Mouse (Mus musculus) liver, embryonic 11.5 days (tissue): Measurements from ENCODE around the gene Rapsn. TPM values are rescaled to one million over a fixed set of nuclear protein-coding genes. Genes with fewer than 3 reads are reported as not detected.

Experiments
- ATAC-seq: fragments of 200-750 bp; cut with Nextera tagmentation; replicated peaks from 2 replicates; pipeline ENCODE4 v1.8.0; 2017; ENCODE audit warnings: moderate number of reproducible peaks, mild to moderate bottlenecking, moderate TSS enrichment, moderate library complexity; ENCODE audit not compliant: low FRiP score
- DNase-seq: peaks from one replicate; pipeline ENCODE4 v3.0.0-alpha.2; 2017; ENCODE audit warnings: low spot score
- H3K27ac ChIP-seq: fragments of 300-500 bp; sonication (generic); 2 replicates; pipeline ENCODE4 v1.5.1; 2014; ENCODE audit warnings: mild to moderate bottlenecking, low read depth, low read length, control low read depth
- H3K27me3 ChIP-seq: fragments of 300-500 bp; sonication (generic); replicated peaks from 2 replicates; pipeline ENCODE4 v1.6.1; 2014; ENCODE audit warnings: low read length, mixed read lengths; ENCODE audit not compliant: control insufficient read depth, insufficient read depth
- H3K36me3 ChIP-seq: fragments of 300-500 bp; sonication (generic); 2 replicates; pipeline ENCODE4 v1.6.1; 2014; ENCODE audit warnings: mild to moderate bottlenecking, low read length, moderate library complexity, mixed read lengths; ENCODE audit not compliant: control insufficient read depth, insufficient read depth
- H3K4me1 ChIP-seq: fragments of 300-500 bp; sonication (generic); replicated peaks from 2 replicates; pipeline ENCODE4 v1.6.1; 2014; ENCODE audit warnings: low read length, mixed read lengths; ENCODE audit not compliant: control insufficient read depth, insufficient read depth
- H3K4me2 ChIP-seq: fragments of 300-500 bp; sonication (generic); 2 replicates; pipeline ENCODE4 v1.6.1; 2014; ENCODE audit warnings: mild to moderate bottlenecking, control low read depth, moderate library complexity
- H3K4me3 ChIP-seq: fragments of 300-500 bp; sonication (generic); 2 replicates; pipeline ENCODE4 v1.5.1; 2014; ENCODE audit warnings: low read depth, low read length, control low read depth
- H3K9ac ChIP-seq: fragments of 300-500 bp; sonication (generic); 2 replicates; pipeline ENCODE4 v1.6.1; 2014; ENCODE audit warnings: low read depth, low read length, control low read depth
- H3K9me3 ChIP-seq: fragments of 300-500 bp; sonication (generic); 2 replicates; pipeline ENCODE4 v1.6.1; 2016; ENCODE audit warnings: low read length, inconsistent platforms, mixed read lengths; ENCODE audit not compliant: control insufficient read depth
- WGBS: fragments of 180-500 bp; shearing (Covaris S2); extraction: QIAGEN DNeasy Blood & Tissue Kit; methylation state at CpG from one replicate; pipeline ENCODE4 v1.1.7; 2014; 5-methylcytosine and 5-hydroxymethylcytosine counted together
- polyA plus RNA-seq: library from polyadenylated mRNA; unstranded; fragments of >200 nt; fragmentation: Nextera tagmentation; extraction: Ambion mirVana; gene quantifications from 2 replicates; pipeline ENCODE4 v1.2.1, GENCODE M21; 2014

The Rapsn gene
- polyA plus RNA-seq, 1 experiment from 2014 or later, result 1.4 TPM

DNA sequence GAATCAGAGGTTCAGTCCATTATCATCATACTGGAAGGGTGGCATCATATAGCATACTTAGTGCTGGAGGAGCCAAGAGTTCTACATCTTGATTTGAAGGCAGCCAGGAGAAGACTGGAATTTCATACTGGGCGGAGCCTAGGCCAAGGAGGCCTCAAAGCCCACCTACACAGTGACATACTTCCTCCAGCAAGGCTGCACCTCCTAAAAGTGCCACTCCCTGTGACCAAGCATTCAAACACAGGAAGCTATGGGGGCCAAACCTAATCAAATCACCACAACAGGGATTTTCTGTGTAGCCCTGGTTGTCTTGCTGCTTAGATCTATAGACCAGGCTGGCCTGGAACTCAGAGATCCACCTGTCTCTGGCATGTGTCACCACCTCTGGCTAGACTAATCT is 11.5 kb upstream of the Rapsn start:
- no peak overlapping the region for H3K4me3 ChIP-seq
- peaks cover 13% of the 10 kb centered on the region for H3K36me3 ChIP-seq
- no peaks in the 10 kb centered on the region for H3K27me3 ChIP-seq
- H3K27ac ChIP-seq, result no peak overlapping the region
- ATAC-seq (no peak), DNase-seq (no peak)
- 78% methylated on average over 1 of the region's 1 CpGs for WGBS
- H3K9ac ChIP-seq, result no peak overlapping the region
- no peak overlapping the region for H3K4me2 ChIP-seq
- peaks cover 13% of the 10 kb centered on the region for H3K4me1 ChIP-seq
- no peaks in the 10 kb centered on the region for H3K9me3 ChIP-seq

DNA sequence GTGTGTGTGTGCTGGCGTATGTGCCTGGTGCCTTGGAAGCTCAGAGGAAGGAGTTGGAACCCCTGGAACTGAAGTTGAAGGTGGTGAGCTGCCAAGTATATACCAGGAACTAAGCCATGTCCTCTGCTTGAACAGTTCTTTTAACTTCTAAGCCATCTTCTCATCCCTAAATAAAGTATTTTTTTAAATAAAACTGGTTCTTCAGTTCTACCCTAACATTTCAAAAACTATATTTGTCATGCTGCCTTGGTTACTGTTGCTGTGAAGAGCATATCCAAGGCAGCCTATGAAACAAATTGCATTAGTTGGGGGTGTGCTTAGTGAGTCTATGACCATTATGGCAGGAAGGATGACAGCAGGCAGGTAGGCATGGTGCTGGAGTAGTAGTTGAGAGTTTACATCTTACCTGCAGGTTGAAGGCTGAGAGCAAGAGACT is 10.3 kb upstream of the Rapsn start:
- H3K36me3 ChIP-seq, result peaks cover 7% of the 10 kb centered on the region
- H3K4me2 ChIP-seq, result peak overlapping the region; percentile 59
- H3K9ac ChIP-seq, result peak overlapping the region; percentile 38; the same call in 1 of the 2 replicates

DNA sequence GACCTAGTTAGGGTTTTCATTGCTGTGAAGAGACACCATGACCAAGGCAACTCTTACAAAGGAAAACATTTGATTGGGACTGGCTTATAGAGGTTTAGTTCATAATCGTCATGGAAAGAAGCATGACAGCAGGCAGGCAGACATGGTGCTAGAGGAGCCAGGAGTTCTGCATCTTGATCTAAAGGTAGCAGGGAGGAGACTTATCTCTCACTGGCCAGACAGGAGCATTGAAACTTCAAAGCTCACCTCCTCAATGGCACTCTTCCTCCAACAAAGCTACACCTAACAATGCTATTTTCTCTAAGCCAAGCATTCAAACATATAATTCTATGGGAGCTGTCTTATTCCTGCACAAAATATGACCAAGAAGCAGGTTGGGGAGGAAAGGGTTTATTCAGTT is 8.9 kb upstream of the Rapsn start:
- ATAC-seq, result peak; percentile 77
- no peak for DNase-seq

More for the DNA sequence above, 10.3 kb upstream of the Rapsn start:
- H3K9me3 ChIP-seq, result no peaks in the 10 kb centered on the region
- H3K27ac ChIP-seq, result no peak overlapping the region
- no peak for ATAC-seq
- H3K4me1 ChIP-seq, result peaks cover 13% of the 10 kb centered on the region
- DNase-seq, result no peak
- 94% methylated on average over 1 of the region's 1 CpGs for WGBS
- H3K4me3 ChIP-seq, result peak overlapping the region; percentile 48; the same call in 1 of the 2 replicates
- no peaks in the 10 kb centered on the region for H3K27me3 ChIP-seq

DNA sequence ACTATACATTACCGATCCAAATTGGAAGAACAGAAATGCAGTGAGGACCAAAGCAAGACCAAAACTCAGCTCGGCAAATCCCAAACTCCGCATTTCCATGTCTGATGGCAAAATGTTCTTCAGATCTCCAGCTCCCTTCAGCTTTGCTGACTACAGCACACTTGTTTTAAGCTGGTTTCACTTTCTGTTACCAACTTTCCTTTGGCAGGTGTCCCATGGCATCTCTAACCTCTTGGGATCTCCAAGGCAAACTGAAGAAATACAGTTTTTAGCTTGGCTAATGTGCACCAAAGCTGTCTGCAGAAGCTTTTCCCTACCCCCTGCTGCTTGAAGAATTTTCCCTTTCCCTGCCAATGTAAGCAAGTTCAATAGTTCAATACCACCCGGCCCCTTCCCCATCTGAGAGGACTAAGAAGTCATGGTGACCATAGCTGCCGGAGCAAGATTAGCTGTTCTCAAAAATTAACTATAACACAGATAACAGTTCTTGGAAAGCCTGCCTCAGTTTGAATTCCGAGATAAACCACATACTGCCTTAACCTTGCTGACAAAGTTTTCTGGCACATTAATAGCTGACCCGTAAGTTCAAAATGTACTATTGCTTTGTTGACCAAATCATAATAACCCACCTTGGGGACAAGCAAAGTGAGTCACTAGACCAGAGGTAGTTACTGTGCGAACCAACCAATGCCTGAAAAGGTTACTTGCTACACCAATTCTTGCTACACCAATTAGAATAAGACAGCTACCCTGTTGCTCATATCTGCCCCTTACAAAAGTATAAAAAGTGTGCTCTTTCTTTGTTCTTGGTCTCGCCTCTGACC is 7.8 kb upstream of the Rapsn start:
- peak overlapping the region; percentile 59 for H3K4me2 ChIP-seq
- peak overlapping the region; percentile 87 for H3K27ac ChIP-seq
- H3K4me3 ChIP-seq, result peak overlapping the region; percentile 48
- WGBS, result 61% methylated on average over 9 of the region's 9 CpGs
- peaks cover 13% of the 10 kb centered on the region for H3K4me1 ChIP-seq
- peak overlapping the region; percentile 49 for H3K9ac ChIP-seq
- no peaks in the 10 kb centered on the region for H3K27me3 ChIP-seq
- DNase-seq, result no peak
- H3K36me3 ChIP-seq, result no peaks in the 10 kb centered on the region
- ATAC-seq, result peak; percentile 71
- no peaks in the 10 kb centered on the region for H3K9me3 ChIP-seq

More for the DNA sequence above, 8.9 kb upstream of the Rapsn start:
- H3K9me3 ChIP-seq, result no peaks in the 10 kb centered on the region
- H3K36me3 ChIP-seq, result no peaks in the 10 kb centered on the region
- 45% methylated on average over 1 of the region's 1 CpGs for WGBS
- peak overlapping the region; percentile 87 for H3K27ac ChIP-seq
- H3K9ac ChIP-seq, result peak overlapping the region; percentile 49
- peak overlapping the region; percentile 48 for H3K4me3 ChIP-seq
- H3K4me1 ChIP-seq, result peaks cover 13% of the 10 kb centered on the region
- H3K27me3 ChIP-seq, result no peaks in the 10 kb centered on the region
- H3K4me2 ChIP-seq, result peak overlapping the region; percentile 59

DNA sequence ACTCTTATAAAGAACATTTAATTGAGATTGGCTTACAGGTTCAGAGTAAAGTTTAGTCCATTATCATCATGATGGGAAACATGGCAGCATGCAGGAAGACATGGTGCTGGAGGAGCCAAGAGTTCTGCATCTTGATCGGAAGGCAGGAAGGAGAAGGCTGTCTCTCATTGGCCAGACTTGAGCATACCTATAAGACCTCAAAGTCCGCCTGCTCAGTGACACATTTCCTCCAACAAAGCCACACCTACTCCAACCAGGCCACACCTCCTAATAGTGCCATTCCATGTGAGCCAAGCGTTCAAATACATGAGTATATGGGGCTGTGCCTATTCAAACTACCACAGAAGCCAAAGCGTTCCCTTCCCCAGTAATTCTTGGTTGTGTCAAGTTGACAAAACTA is 4.2 kb upstream of the Rapsn start:
- DNase-seq, result no peak

DNA sequence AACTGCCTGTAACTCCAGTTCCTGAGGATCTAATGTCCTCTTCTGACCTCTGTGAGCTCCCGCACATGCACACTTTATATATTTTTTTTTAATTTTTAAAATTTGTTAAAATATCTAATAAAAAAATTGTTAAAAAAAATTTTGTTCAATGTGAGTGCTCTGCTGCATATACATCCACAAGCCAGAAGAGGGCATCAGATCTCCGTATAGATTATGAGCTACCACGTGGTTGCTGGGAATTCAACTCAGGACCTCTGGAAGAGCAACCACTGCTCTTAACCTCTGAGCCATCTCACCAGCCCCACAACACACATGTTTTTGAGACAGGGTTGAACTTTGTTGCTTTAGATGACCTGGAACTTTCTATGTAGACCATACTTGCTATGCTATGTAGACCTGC is 2.4 kb upstream of the Rapsn start:
- H3K9me3 ChIP-seq, result no peaks in the 10 kb centered on the region
- no peaks in the 10 kb centered on the region for H3K27me3 ChIP-seq
- no peak for ATAC-seq
- 15% methylated on average over 3 of the region's 3 CpGs for WGBS
- peaks cover 5% of the 10 kb centered on the region; the same call in 1 of the 2 replicates for H3K4me1 ChIP-seq
- H3K27ac ChIP-seq, result no peak overlapping the region
- H3K4me2 ChIP-seq, result no peak overlapping the region
- no peak overlapping the region for H3K9ac ChIP-seq
- H3K4me3 ChIP-seq, result no peak overlapping the region
- no peaks in the 10 kb centered on the region for H3K36me3 ChIP-seq
- DNase-seq, result no peak

More for the DNA sequence above, 4.2 kb upstream of the Rapsn start:
- no peaks in the 10 kb centered on the region for H3K9me3 ChIP-seq
- no peaks in the 10 kb centered on the region for H3K27me3 ChIP-seq
- H3K9ac ChIP-seq, result no peak overlapping the region
- 78% methylated on average over 4 of the region's 4 CpGs for WGBS
- no peak overlapping the region for H3K4me2 ChIP-seq
- no peak overlapping the region for H3K27ac ChIP-seq
- H3K36me3 ChIP-seq, result no peaks in the 10 kb centered on the region
- H3K4me3 ChIP-seq, result no peak overlapping the region
- peaks cover 6% of the 10 kb centered on the region; the same call in 1 of the 2 replicates for H3K4me1 ChIP-seq
- no peak for ATAC-seq

DNA sequence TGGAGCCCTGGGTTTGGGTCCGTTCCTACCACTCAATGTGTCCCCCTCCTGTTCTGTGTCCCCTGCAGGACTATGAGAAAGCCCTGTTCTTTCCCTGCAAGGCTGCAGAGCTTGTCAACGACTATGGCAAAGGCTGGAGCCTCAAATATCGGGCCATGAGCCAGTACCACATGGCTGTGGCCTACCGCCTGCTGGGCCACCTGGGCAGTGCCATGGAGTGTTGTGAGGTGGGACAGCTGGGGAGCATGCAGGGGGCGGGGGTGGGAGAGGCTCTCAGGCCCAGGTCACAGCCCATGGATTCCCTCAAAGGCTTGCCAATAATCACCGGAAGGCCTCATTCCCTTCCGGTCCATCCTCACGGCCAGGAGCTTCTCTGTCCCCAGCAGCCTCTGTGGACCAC is 6.4 kb downstream of the Rapsn start:
- H3K9ac ChIP-seq, result no peak overlapping the region
- peaks cover 18% of the 10 kb centered on the region for H3K4me1 ChIP-seq
- H3K36me3 ChIP-seq, result no peaks in the 10 kb centered on the region
- no peak overlapping the region for H3K4me2 ChIP-seq
- no peaks in the 10 kb centered on the region for H3K9me3 ChIP-seq
- WGBS, result 76% methylated on average over 8 of the region's 8 CpGs
- H3K27ac ChIP-seq, result no peak overlapping the region
- no peaks in the 10 kb centered on the region for H3K27me3 ChIP-seq
- H3K4me3 ChIP-seq, result no peak overlapping the region
- DNase-seq, result no peak
- ATAC-seq, result no peak

DNA sequence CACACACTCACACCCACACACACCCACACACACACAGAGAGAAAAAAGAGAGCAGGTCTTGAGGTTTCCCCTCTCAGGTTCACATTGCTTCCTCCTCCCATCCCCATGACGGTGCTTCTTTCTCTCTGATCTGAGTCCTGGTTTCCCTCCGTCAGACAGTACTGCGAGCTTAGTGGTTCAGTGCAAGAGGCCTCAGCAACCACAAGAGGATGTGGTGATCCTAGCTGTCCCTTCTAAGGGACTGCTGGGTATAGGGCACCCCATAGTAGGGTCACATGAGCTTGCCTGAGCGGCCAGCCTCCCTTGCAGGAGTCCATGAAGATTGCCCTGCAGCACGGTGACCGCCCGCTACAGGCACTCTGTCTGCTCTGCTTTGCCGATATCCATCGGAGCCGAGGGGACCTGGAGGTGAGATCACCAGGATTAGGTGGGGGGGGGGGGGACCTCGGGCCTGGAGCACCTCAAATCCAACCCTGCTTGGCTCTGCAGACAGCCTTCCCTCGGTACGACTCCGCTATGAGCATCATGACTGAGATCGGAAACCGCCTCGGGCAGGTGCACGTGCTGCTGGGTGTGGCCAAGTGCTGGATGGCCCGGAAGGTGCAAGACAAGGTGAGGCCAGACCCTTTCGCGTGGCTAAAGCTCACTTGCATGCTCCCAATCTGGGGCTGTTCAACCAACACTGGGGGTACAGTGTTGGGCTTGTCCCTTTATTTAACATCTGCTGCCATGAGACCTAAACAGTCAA is 7.4 kb downstream of the Rapsn start:
- ATAC-seq (peak; percentile 15; the same call in 1 of the 2 replicates), DNase-seq (no peak)
- no peaks in the 10 kb centered on the region for H3K27me3 ChIP-seq
- no peak overlapping the region for H3K9ac ChIP-seq
- 60% methylated on average over 21 of the region's 21 CpGs for WGBS
- no peak overlapping the region for H3K4me3 ChIP-seq
- peaks cover 20% of the 10 kb centered on the region for H3K4me1 ChIP-seq
- no peaks in the 10 kb centered on the region for H3K9me3 ChIP-seq
- H3K36me3 ChIP-seq, result no peaks in the 10 kb centered on the region
- H3K27ac ChIP-seq, result no peak overlapping the region
- 0 out of 2 replicates have a peak overlapping the region, but pooled peaks have one; percentile 15 for H3K4me2 ChIP-seq
